Mouse (Mus musculus) layer of hippocampus, adult 8-10 months (tissue): ENCODE data around the gene Dennd6a. TPM values are rescaled to one million over a fixed set of nuclear protein-coding genes. Genes with fewer than 3 reads are reported as not detected.
"Not testable (repeated sequence)": the region's sequence is repeated elsewhere in the genome, so short reads cannot be mapped to it uniquely, and the experiment has no call there.

Source experiments
- DNase-seq, 2 experiments: peaks; one replicate each; pipeline ENCODE4 v3.0.0; 2022; ENCODE audit warnings: low spot score in 2 of 2
- total RNA-seq, 4 experiments: library from RNA; stranded (reverse); gene quantifications; 2 replicates each; pipeline ENCODE4 v1.2.4; 2022

Gene Dennd6a
- 10 to 100 TPM; 27.3 to 31.2 (median 29.0) TPM for total RNA-seq

DNA sequence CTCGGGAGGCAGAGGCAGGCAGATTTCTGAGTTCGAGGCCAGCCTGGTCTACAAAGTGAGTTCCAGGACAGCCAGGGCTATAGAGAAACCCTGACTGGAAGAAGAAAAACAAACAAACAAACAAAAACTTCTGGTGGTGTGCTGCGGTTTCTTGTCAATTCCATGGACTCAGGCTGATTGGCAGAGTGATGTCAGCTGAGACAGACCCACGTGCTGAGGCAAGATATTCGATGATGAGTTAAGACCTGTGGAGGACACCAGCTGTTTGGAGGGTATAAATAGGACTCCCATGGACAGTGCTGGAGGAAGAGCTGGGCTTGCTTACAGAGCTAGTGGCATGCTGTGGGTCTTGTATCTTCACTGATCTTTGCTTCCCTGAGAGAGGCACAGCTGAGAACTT lies at the start of gene Dennd6a:
TSS of gene Dennd6a (plus strand) at position 301 of the 400 bp plus-strand sequence.
- not testable (repeated sequence) for DNase-seq

DNA sequence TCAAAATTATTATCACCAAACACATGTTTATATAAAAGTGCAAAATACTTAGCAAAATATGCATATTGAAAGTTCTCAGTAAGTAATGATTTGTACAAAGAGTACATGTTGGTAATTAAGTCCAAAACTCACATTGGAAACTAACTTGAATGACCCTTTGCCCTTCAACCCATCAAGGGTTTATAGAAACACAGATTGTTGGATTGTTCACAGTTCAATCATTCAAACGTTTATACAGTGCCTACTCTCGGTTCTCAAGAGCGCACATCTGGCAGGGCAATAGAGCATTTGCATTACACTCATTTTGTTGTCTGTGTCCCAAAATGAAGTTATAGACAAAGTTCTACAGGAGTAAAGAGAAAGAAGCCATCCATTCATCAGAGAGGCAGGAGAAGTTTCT lies 47.7 kb upstream of the Dennd6a start:
- DNase-seq: no peak

DNA sequence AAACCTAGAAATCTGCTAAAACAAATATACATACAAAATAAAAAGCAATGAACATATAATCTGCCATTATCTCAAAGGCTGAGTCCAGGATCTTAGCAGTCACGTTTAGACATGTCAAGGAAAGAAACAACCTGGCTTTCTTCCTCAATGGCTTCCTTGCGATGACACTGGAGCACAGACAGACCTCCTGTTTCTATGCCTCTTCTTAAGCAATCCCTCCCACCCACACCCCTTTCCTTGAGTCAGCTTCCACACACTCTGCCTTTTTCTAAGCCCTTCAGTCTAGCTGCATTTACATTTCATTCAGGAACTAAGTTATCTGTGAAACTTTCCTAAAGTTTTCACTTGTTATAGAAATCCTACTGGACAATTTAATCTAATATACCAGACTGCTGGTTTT lies 45.4 kb upstream of the Dennd6a start:
- DNase-seq: no peak

DNA sequence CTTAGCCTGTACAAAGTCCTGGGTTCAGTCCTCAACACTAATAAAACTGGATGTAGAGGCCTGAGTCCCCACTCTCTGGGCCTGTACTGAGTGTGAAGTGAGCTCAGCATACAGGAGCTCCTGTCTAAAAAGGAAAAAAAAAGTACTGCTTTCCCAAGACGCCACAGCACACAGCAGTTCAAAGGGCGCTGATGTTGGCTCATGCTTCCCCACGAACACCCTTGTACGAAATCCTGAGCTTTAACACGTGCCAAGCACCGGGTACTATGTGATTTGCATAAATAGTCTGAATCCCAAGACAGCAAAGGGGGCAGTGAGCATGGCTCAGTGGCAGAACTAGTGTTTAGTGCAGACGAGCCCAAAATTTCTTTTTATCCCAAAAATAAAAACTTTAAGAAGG lies 43.3 kb upstream of the Dennd6a start:
- DNase-seq: no peak

DNA sequence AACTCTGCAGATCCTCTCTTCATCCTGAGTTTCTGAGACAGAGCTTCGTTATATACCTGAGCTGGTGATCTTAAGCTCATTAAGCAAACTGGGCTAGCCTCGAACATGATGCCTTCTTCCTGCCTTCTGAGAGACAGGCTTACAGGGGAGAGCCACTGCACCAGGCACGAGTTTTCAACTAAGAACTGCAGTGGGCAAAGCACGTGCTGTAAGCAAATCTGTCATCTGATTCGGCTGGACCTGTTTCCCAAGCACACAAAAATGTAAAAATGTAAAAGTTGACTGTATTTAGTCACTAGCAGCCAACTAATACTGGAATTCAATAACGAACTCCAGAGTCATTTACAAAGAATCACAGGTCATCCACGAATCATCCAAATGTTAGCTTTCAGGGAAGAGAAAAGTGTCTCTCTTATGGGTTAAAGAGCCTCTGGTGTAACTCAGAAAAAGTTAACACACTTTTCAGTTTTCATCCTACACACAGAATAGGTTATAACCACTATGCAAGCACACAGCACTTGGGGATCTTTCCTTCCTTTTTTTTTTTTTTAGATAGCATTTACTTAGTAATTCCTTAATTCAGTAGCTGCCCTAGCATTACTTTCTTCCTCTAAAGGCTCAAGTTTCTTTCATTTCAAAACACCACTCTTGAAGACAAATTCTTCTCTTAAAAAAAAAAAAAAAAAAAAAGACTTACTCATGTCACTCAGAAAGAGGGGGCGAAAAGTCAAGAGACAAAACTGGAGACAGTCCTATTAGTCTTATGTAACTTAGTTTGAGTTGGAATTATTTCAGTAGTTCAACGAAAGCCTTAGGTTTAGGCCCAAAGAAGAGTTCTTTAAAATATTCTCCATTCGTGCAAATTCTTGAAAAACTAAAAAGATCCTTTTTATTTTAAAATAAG lies 42.0 kb upstream of the Dennd6a start:
- no peak for DNase-seq

DNA sequence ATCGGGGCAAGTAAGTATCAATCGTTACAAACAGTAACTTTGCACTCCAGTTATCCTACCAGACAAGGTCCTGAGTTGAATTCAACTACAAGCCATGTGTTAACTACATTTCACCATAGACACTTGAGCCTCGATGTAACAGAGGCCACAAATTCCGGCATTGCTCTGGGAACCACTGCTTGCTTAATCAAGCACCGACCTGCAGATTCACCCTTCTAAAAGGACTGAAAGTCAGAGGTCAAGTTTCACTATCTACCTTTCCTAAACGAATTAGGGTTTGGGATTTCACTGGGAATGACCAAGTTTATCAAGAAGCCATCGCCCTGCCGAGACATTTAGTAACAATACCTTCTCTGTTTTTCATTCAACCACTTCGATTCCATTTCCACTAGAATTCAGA lies 40.9 kb upstream of the Dennd6a start:
- no peak for DNase-seq

DNA sequence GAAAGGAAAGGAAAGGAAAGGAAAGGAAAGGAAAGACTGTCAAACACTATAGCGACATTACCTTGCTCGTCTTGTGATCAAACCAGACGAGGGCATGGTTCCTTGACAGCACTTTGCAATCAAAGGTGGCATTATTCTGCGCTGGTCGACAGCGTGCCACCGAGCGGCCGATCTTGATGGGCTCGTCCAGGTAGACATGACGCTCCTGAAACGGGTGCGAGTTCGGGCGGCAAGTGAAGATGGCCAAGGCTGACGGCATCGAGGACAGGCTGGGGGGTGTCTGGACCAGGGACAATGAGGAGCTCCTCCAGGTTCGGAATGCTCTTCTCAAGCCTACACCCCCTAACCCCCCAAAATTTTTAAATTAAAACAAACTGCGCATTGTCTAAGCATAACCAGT lies 40.4 kb upstream of the Dennd6a start:
- DNase-seq: no peak

DNA sequence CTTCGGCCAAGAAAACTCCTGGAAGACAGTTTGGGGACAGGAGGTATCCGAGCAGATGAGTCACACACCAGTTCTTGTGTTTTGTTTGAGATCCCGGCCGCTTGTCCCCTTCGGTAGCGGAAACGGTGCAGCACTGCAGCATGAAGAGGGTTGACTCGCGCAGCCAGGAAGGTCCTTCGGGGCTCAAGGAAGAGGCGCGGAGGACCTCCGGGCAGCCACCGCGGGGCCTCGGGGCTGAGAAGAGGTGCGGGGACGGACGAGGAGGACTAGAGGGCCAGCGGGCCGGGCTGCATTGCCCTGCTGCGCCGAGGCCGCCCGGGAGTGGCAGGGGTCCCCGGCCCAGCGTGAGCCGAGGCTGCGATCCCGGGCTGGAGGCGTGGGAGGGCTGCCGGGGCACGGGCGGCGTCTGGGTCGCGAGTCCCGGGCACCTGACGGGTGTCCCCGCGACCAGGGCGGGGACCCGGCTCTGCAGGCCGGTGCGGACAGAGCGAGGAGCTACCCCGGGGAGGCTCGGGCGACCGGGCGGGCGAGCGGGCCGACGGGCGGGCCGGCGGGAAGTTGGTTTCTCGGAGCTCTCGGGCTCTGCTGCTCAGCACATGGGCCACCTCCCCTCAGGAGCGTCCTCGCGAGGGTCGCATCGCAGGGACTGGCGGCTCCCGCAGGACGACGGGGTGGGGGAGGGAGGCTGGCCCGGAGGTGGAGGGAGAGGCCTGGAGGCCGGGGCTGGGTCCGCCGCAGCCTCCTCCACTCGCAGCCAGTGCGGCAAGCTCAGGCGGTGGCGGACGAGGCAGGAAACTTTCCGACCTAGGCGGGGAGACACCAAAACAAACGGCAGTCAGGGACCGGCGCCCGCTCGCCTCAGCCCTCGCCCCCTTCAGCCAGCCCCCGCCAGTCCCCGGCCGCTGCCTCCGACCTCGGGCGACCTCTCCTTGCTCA lies 39.6 kb upstream of the Dennd6a start:
- peak in 1 of 2 experiments; percentile 24 for DNase-seq

DNA sequence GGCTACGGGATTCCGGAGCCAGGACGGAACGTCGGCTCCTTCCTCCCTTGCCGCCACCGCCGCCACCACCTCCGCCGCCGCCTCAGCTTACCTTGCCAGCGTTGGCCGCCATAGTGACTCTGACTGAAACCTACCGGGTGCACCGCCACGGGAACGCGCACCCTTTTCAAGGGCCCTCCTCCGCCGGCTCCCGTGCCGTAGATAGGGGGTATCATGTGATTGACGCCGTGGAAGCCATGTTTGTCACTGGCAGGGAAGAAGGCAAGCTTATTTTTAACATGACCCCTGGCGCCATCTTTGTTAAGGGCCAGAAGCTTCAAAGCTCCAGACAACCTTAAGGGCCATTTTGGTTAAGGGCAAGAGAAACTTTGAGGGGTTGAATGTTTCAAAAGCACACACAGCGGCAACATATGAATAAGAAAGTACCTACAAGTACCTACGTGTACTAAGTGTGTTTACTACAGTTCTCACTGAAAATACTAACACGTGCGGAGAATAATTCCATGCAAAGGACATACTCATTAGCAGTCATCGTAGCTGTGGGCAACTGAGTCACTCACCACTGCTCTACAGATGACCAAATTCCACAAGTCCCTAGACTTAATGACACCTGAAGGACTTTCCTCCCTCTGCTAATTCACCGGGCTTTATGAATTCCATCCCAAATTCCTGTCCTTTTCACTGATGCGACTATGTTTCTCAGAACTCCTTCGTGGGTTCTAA lies 38.7 kb upstream of the Dennd6a start, which contains the start of gene Slmap:
TSS of gene Slmap (minus strand) at position 175 of the 723 bp plus-strand sequence.
- peak; percentile 98 to 99 for DNase-seq

DNA sequence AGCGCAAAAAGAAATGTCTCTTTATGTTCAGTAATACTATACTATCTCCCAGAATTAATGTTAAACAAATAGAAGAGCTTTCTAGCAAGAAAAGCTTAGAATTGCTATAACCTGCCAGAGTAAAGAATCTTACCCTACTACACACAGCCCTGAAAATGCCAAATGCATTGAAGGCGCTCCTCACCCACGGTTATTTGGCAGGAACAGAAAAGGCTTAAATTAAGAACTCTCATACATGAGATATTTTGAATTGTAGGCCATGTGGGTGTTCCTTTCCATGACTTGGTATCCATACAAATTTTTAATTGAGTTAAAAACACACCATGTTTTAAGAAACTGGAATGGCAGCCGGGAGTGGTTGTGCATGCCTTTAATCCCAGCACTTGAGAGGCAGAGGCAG lies 34.4 kb upstream of the Dennd6a start:
- no peak for DNase-seq

DNA sequence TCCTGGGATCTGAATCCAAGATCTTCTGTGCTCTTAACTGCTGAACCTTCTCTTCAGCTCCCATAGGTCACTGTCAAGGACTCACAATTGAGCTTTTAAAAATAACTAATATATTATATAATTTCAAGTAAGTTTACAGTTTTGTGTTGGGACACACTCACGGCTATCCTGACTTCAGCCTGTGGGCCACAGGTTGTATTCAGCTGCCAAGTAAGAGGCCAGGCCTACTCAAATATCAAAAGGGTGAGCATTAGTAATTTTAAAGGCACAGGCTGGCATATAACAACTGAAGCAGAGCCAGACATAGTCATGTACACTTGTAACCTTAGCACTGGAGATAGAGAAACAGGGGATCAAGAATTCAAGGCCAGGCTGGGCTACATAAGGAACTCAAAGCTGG lies 33.1 kb upstream of the Dennd6a start:
- no peak for DNase-seq

DNA sequence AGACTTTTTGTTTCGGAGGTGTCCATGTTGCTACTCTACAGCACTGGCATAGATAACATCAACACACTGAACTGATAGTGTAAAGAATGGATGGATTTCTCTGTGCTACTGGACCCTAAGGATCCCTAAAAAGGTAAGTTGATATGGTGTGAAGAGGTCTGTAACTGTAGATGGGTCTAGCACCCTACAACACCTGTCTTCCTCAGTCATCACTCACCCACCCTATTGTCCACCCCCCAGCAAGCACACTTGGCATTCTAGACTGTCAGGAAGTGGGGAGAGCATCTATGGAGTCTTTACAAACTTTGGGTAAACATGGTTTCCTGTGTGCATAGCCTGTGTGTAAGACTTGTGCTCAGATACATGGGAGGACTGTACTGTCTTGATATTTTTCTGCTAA lies 31.5 kb upstream of the Dennd6a start:
- no peak for DNase-seq

DNA sequence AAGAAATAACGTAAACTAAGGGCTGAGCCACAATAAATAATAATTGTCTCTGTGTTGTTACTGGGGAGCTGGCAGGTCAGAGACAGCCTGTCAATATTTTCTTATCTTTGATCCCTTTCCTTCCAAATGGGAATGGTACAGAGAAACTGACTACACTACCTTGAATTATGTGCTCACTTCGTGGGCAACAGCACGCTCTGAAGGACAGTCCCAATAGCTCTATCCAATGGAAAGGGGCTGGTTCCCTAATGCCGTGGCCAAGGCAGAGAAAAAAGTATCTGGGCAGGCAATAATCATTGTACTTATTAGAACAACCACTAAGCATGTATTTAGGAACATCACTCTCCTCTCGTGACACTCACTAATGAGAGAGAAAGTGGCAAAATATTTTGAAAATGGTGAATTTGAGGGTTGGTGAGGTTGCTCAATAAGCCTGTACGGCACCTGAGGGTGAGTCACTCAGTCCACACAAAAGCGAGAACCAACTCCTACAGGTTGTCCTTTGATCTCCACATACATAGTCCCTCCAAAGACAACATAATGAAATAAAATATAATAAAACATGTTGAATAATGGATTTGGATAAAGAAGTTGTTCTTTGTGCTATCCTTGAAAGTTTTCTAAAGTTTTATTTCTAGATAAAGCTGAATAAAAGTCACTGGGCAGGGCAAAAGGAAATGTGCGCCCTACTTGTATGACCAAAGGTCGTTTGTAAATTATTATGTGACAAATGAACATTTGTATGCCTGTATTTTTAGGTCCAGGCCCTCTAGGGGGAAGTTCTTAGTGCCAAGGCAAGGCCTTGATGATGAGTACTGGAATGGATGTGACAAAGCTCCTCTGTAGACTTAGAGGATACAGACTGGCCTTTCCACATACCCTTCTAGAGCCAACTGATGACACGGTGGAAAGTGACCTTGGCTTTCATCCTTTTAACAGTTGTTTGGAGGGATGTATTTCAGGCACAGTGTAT lies 25.9 kb upstream of the Dennd6a start:
- no peak for DNase-seq

DNA sequence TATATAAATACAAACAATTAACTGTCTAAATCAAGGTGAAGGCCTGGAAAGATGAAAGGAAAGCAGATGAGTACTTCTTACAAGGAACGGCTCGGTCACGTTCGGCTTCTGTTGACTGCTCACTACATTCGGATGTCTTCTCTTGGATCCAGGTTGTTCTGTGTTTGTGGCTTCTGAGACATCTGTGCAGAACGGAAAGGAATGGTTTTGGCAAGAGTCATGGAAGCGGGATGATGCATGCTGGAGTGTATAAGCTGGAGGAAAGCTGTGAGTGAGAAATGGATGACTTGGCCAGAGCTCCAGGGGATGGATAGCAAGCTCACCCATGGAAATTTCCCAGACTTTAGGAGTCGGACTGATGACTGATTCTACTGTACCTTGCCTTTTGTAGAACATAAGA lies 22.9 kb upstream of the Dennd6a start:
- no peak for DNase-seq

DNA sequence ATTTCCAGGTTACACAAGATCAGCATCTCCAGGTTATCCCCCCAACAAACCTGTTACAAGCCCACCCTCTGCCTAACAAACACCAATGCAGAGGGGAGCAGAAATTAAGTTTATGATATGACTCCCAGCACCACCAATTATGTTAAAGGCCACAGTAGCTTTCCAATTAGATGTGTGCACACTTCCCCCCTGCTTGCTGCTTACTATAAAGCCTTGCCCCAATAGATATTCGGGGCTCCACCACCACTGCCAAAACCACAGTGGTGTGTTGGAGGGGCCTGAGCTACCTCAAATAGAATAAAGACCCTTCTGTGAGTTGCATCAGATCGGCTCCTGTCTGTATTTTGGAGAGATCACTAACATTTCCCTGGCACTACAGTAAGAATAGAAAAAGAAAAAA lies 21.2 kb upstream of the Dennd6a start:
- no peak for DNase-seq

DNA sequence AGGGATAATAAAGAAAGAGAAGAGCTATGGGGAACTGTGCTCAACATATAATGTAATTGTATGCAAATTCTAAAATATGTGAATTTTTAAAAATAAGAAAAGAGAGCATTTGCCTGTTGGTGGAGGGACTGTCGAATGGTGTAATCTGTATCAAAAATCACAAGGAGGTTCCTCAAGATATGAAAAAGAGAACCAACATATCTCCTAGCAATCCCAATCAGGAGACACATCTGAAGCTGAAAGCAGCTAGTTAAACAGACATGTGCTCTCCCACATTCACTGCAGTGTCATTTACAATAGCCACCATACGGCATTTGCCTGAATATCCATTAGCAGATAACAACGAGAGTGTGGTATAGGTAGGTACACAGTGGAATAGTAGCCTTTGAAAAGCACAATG lies 20.8 kb upstream of the Dennd6a start:
- DNase-seq: no peak

DNA sequence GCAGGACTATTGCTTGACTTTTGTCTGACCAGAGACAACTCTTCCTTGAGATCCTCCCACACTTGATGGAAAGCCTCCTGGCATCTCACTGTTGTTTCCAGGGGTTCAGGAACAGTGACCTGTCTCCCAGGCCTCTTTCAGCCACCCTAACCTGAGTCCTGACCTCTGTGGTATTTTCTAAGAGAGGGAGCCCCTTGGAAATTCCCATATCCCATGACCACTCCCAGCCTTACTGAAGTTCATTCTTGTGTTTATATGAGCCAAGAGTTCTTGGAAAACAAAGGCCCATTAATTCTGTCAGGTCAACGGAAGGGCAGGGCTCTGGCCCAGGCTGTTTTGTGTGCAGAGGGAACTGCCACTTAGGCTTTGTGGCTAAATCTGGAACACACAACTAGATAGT lies 16.1 kb upstream of the Dennd6a start:
- DNase-seq: no peak

DNA sequence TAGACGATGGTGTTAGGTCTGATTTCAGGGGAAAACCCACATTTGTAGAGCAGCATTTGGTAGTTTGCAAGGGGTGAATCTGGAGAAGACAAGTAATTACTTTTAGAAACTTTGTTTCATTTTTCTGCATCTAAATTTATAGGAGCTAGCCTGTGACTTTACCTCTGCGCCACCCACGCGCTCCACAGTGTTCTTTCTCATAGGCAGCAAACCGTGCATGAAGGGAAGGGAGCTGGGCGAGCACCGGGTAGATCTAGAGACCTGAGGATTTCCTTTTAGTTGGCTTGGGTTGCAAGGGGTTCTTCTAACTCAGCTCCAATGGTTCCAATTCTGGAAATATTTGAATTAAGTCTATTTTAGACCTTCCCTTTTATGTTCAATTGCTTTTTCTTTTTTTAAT lies 15.1 kb upstream of the Dennd6a start:
- DNase-seq: no peak

DNA sequence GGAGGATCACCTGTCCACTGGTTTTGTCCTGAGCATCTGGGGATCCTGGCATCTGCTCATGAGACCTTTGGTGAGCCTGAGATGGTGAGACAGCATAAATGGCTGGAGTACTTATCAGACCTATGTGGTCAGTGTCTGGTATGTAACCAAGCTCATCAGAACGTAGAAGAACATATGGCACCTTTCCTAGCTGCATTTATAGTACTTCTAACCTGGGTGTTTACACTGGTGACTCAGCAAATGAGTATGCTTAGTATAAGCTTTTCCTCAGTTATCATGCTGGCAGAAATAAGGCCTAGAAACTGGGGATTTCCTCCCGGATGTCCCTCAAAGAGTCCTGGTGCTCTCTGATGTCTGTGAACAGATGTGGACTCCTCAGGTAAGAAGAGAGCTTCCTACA lies 11.4 kb upstream of the Dennd6a start:
- no peak for DNase-seq

DNA sequence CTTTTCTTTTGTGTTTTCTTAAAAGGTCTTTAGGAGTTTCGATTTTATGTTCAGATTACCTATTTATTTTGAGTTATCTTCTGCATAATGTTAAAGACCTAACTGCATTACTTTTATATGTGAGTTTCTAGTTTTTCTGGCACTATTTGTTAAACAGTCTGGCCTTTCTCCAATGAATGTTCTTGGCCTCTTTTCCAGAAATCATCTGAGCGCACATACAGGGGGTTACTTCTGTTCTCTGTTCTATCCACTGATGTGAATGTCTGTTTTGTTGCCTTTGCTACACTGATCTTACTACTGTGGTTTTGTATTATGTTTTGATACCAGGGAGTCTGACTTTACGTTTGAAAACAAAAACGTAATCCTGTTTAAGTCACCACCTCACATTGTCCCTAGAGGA lies 3.8 kb upstream of the Dennd6a start:
- DNase-seq: no peak
